Mouse (Mus musculus) forebrain, embryonic 11.5 days (tissue): ENCODE measurements around the gene Ccn6. TPM values are rescaled to one million over a fixed set of nuclear protein-coding genes. Genes with fewer than 3 reads are reported as not detected.
"Not testable (repeated sequence)": the region's sequence is repeated elsewhere in the genome, so short reads cannot be mapped to it uniquely, and the experiment has no call there.

Experiments
- ATAC-seq: fragments of 200-750 bp; cut with Nextera tagmentation; replicated peaks from 2 replicates; pipeline ENCODE4 v1.8.0; 2017; ENCODE audit warnings: moderate TSS enrichment; ENCODE audit not compliant: low FRiP score
- DNase-seq: peaks from one replicate; pipeline ENCODE4 v3.0.0-alpha.2; 2017; ENCODE audit warnings: low spot score
- H3K27ac ChIP-seq: fragments of 300-500 bp; sonication (generic); 2 replicates; pipeline ENCODE4 v1.5.1; 2014; ENCODE audit warnings: low read depth, low read length
- H3K27me3 ChIP-seq: fragments of 300-500 bp; sonication (generic); 2 replicates; pipeline ENCODE4 v1.6.1; 2014; ENCODE audit warnings: mild to moderate bottlenecking, low read length, mixed read lengths; ENCODE audit not compliant: control insufficient read depth, insufficient read depth
- H3K36me3 ChIP-seq: fragments of 300-500 bp; sonication (generic); 2 replicates; pipeline ENCODE4 v1.6.1; 2014; ENCODE audit warnings: mild to moderate bottlenecking, low read length, moderate library complexity, mixed read lengths; ENCODE audit not compliant: control insufficient read depth, insufficient read depth
- H3K4me1 ChIP-seq: fragments of 300-500 bp; sonication (generic); replicated peaks from 2 replicates; pipeline ENCODE4 v1.6.1; 2014; ENCODE audit warnings: low read length, mixed read lengths; ENCODE audit not compliant: control insufficient read depth, insufficient read depth
- H3K4me2 ChIP-seq: fragments of 300-500 bp; sonication (generic); 2 replicates; pipeline ENCODE4 v1.6.1; 2014; ENCODE audit warnings: low read depth, mild to moderate bottlenecking, low read length, moderate library complexity, mixed read lengths; ENCODE audit not compliant: severe bottlenecking
- H3K4me3 ChIP-seq: fragments of 300-500 bp; sonication (generic); 2 replicates; pipeline ENCODE4 v1.5.1; 2014; ENCODE audit warnings: low read depth, low read length
- H3K9ac ChIP-seq: fragments of 300-500 bp; sonication (generic); 2 replicates; pipeline ENCODE4 v1.6.1; 2014; ENCODE audit warnings: low read length
- H3K9me3 ChIP-seq: fragments of 300-500 bp; sonication (generic); 2 replicates; pipeline ENCODE4 v1.6.1; 2016; ENCODE audit warnings: low read length, mixed read lengths; ENCODE audit not compliant: control insufficient read depth
- WGBS: fragments of 180-500 bp; shearing (Covaris S2); extraction: QIAGEN DNeasy Blood & Tissue Kit; methylation state at CpG from one replicate; pipeline ENCODE4 v1.1.7; 2014; 5-methylcytosine and 5-hydroxymethylcytosine counted together
- polyA plus RNA-seq: library from polyadenylated mRNA; unstranded; fragments of >200 nt; fragmentation: Nextera tagmentation; extraction: Ambion mirVana; gene quantifications from 2 replicates; pipeline ENCODE4 v1.2.1, GENCODE M21; 2014

Ccn6 gene
- 0.27 and 0.31 TPM in 2 replicates for polyA plus RNA-seq

DNA sequence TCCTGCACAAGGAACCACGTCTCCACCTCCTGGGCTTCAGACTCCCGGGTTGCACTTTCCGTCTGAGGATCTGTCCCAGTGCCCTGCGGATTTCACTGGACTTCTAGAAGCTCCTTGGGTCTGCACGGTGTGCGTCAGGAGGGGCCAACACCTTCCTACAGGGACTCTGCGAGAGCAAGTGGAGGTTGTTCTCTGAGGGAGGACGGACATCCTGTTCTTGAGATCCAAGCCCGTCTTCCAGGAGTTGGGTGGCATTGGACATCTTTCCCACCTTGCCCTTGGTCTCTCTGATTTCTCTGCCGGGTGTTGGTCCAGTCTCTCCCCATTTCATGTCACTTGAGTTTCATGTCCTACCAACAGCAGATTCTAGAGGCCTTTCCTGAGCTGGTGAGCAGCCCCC, at the start of gene Ccn6:
Ccn6 (minus strand) TSS at position 101 of the 400 bp plus-strand sequence.
- Histone ChIP-seq H3K4me3 (no peak within 1 kb of the TSS), H3K4me1 (no peaks in the 10 kb centered on the region; the same call in 1 of the 2 replicates), H3K9me3 (no peaks in the 10 kb centered on the region), H3K36me3 (no peaks in the 10 kb centered on the region), H3K4me2 (no peak within 1 kb of the TSS), H3K9ac (no peak within 1 kb of the TSS), H3K27ac (no peak within 1 kb of the TSS), H3K27me3 (no peaks in the 10 kb centered on the region)
- 92% methylated on average over 10 of the region's 10 CpGs for WGBS
- DNase-seq, result no peak
- no peak for ATAC-seq

DNA sequence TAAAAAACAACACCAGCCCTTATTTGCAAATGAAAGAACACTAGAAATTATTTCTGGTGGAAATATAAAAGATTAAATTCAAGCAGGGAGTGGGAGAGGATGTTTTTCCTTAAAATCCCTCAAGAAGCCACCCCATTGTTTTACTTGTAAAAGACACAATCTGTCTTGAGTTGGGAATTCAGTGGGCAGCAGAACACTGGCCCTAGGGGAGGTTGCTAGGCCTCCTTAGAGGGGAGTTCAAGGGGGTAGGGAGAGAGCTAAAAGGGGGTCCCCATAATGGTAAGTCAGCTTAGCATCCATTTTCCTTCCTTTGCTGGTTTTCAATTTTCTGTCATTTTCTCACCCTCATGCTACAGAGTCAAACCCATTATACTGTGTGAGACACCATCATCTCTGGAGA, 46.4 kb upstream of the Ccn6 start:
- Histone ChIP-seq H3K4me1 (0 out of 2 replicates have a peak, but pooled peaks cover 4% of the 10 kb centered on the region), H3K9ac (no peak overlapping the region), H3K27me3 (no peaks in the 10 kb centered on the region), H3K4me2 (no peak overlapping the region), H3K9me3 (no peaks in the 10 kb centered on the region), H3K27ac (peak overlapping the region; percentile 53; the same call in 1 of the 2 replicates), H3K36me3 (no peaks in the 10 kb centered on the region), H3K4me3 (no peak overlapping the region)
- ATAC-seq (no peak), DNase-seq (no peak)

DNA sequence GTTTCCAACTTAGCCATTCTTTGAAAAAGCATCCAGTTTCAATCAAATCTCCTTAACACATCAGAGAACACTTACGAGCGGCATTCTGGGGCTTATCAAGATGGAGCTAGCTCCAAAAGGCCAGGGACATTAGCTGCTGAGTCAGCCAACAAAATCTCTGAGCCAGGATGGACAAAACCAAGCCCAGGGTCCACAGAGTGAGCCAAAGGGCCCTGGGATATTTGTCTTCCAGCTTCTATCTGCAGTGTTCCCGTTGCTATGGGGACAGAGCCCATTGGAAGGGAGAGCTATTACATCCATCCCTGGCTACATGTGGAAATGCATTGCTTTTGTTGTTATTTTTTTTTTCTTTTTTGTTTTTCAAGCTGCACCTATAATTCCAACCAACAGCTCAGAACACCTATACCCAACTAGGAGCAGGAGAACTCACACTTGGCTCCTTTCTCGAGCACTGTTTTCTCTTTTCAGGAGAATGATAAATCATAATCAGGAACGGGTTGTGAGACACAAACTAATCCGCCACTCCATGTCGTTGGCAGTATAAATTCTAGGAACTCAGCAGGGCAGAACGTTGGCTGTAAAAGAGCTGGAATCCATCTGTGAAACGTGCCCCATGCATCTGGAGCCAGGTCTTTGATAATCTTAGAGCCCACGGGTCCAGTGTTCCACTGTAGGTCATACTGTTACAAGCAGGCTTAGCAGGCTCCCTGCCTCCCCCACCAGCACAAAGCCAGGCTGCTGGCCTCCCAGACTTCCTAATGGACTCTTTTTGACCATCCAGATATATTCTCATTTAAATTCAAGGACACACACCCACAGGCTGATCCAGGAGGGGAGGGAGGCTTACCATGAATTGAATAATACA, 45.8 kb upstream of the Ccn6 start:
- no peaks in the 10 kb centered on the region for H3K36me3 ChIP-seq
- H3K9ac ChIP-seq, result no peak overlapping the region
- H3K27me3 ChIP-seq, result no peaks in the 10 kb centered on the region
- peak overlapping the region; percentile 53; the same call in 1 of the 2 replicates for H3K27ac ChIP-seq
- 0 out of 2 replicates have a peak, but pooled peaks cover 4% of the 10 kb centered on the region for H3K4me1 ChIP-seq
- 0 out of 2 replicates have a peak overlapping the region, but pooled peaks have one; percentile 21 for H3K4me2 ChIP-seq
- DNase-seq, result no peak
- peak; percentile 86 for ATAC-seq
- WGBS, result 50% methylated on average over 10 of the region's 10 CpGs
- H3K4me3 ChIP-seq, result no peak overlapping the region
- H3K9me3 ChIP-seq, result no peaks in the 10 kb centered on the region; the same call in 1 of the 2 replicates

DNA sequence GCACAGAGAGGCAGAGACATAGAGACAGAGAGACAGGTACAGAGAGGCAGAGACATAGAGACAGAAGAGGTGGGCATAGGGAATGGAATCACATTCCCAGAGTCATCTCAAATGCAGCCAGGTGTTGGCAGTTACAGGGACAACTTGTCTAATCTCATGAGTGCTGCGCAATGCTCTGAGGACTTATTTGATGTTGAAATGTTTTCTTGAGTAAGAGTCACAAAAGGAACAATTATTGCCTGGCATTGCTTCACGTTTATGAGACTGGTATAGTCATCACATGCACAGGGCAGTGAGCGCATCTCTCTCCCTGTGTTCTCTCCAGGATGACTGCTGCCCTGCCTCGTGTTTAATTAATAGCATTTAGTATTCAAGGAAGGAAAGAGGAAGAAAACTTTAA, 45.1 kb upstream of the Ccn6 start:
- 84% methylated on average over 4 of the region's 4 CpGs for WGBS
- no peak overlapping the region for H3K4me2 ChIP-seq
- H3K4me1 ChIP-seq, result 0 out of 2 replicates have a peak, but pooled peaks cover 4% of the 10 kb centered on the region
- H3K27ac ChIP-seq, result no peak overlapping the region
- H3K9ac ChIP-seq, result no peak overlapping the region
- no peaks in the 10 kb centered on the region; the same call in 1 of the 2 replicates for H3K9me3 ChIP-seq
- H3K4me3 ChIP-seq, result no peak overlapping the region
- no peaks in the 10 kb centered on the region for H3K27me3 ChIP-seq
- DNase-seq (no peak), ATAC-seq (no peak)
- H3K36me3 ChIP-seq, result no peaks in the 10 kb centered on the region

DNA sequence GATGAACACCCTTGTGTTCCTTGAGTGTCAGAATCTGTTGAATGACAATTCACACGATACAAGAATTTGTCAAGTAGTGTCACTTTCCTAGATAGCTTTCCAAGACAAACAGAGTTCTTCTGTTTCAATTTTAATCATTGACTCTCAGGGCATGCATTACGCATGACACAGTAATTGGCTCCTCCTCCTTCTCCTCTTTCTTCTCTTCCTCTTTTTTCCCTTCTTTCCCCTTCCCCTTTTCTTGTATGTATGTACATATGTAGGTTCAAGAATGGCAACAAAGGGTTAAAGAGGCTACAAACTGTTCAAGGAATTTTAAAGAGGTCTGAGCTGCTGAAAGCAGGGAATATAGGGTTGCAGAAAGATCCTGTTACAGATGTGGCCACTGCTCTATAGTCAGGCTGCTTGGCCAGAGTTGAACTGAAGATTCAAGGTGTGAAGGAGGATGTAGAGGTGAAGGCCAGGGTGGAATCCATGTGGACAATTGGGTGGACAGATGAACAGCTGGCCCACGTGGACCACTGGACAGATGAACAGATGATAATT, 43.8 kb upstream of the Ccn6 start:
- Histone ChIP-seq H3K9ac (no peak overlapping the region), H3K4me2 (no peak overlapping the region), H3K4me1 (0 out of 2 replicates have a peak, but pooled peaks cover 4% of the 10 kb centered on the region), H3K27me3 (no peaks in the 10 kb centered on the region), H3K4me3 (no peak overlapping the region), H3K27ac (no peak overlapping the region), H3K9me3 (no peaks in the 10 kb centered on the region; the same call in 1 of the 2 replicates), H3K36me3 (no peaks in the 10 kb centered on the region)
- no peak for ATAC-seq
- WGBS, result 85% methylated on average over 3 of the region's 3 CpGs
- DNase-seq, result no peak

DNA sequence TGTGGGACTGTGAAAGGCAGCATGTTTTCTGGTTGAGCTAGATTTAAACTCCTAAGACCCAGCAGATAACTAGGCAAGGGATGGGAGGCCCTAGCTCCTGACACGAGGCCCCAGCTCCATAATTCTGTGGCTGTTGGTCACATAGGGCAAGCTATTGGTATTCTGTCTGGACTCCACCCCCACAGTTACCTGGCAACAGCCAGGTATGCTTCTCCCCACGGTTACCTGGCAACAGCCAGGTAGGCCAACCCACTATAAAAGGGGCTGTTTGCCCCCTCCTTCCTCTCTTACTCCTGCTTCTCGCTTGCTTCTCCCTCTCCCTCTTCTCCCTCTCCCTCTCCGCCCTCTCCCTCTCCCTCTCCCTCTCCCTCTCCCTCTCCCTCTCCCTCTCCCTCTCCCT, 38.9 kb upstream of the Ccn6 start:
- ATAC-seq, result no peak

DNA sequence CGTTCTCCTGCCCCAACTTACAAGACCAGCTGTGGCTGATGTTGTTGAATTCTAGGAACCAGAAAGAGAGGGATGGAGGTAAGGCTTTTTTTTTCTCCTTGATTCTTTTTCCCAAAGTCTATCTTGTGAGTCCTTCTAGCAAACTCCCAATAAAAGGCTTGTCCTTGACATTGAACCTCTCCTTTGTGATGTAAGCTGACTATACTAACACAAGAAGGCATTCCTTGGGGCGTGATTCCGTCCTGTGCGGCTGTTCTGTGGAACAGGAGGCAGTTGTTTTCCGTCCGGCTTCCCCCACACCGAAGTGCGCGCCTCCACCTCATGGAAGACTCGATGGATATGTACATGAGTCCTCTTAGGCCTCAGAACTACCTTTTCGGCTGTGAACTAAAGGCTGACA, 34.6 kb upstream of the Ccn6 start:
- not testable (repeated sequence) for DNase-seq, H3K4me2 ChIP-seq, H3K36me3 ChIP-seq, H3K4me3 ChIP-seq, ATAC-seq, H3K27ac ChIP-seq, H3K9ac ChIP-seq, H3K4me1 ChIP-seq, H3K9me3 ChIP-seq, H3K27me3 ChIP-seq
- WGBS, result 93% methylated on average over 11 of the region's 11 CpGs

More for the DNA sequence above, 38.9 kb upstream of the Ccn6 start:
- 73% methylated on average over 4 of the region's 4 CpGs for WGBS
- Histone ChIP-seq H3K9me3 (no peaks in the 10 kb centered on the region; the same call in 1 of the 2 replicates), H3K4me3 (no peak overlapping the region), H3K9ac (no peak overlapping the region), H3K4me2 (no peak overlapping the region), H3K36me3 (no peaks in the 10 kb centered on the region), H3K4me1 (no peaks in the 10 kb centered on the region), H3K27me3 (no peaks in the 10 kb centered on the region), H3K27ac (no peak overlapping the region)
- DNase-seq, result no peak

DNA sequence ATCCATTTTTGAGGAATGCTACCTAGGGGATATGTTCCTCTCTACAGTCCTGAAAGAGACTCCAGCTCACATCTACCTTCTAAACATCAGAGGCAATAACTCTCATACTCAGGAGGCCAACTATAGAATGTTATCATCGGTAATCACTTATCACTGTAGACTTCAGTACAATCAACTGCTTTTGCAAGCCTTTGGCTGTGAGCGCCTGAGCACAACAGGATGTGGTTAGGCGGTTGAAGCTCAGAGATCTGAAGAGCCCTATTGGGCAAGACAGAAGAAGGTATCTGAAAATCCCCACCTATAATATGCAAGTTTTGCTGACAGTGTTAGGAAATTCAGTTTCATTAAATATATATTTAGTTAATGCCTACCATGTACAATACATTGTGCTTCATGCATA, 29.1 kb upstream of the Ccn6 start:
- 95% methylated on average over 3 of the region's 3 CpGs for WGBS

More for the DNA sequence above, 29.1 kb upstream of the Ccn6 start:
- Histone ChIP-seq H3K9me3 (no peaks in the 10 kb centered on the region), H3K4me1 (no peaks in the 10 kb centered on the region), H3K36me3 (no peaks in the 10 kb centered on the region), H3K4me3 (no peak overlapping the region), H3K9ac (no peak overlapping the region), H3K27ac (no peak overlapping the region), H3K4me2 (no peak overlapping the region), H3K27me3 (no peaks in the 10 kb centered on the region)
- ATAC-seq, result no peak
- DNase-seq, result no peak
